Mouse (Mus musculus) MEL (cell line): Measurements from ENCODE around the gene Igf2bp2.

Experiments used
- CTCF ChIP-seq, 3 experiments: IDR thresholded peaks in 2 of 3; conservative IDR thresholded peaks in 1 of 3; 2 replicates each; pipeline ENCODE4 v1.5.1; 2011 to 2012; ENCODE audit warnings: low read length in 3 of 3, low read depth in 2 of 3, mild to moderate bottlenecking in 2 of 3, improper control_type of control experiment in 1 of 3, inconsistent platforms in 1 of 3, mixed read lengths in 1 of 3, moderate library complexity in 1 of 3; ENCODE audit not compliant: control insufficient read depth in 1 of 3, insufficient read depth in 1 of 3, poor library complexity in 1 of 3, severe bottlenecking in 1 of 3
- GABPA ChIP-seq: IDR thresholded peaks from 2 replicates; pipeline ENCODE4 v1.6.1; 2012; ENCODE audit warnings: low read depth, mild to moderate bottlenecking, inconsistent platforms, low read length, improper control_type of control experiment, moderate library complexity
- GATA1 ChIP-seq: IDR thresholded peaks from 2 replicates; pipeline ENCODE4 v1.6.1; 2011; ENCODE audit warnings: low read depth, low read length, improper control_type of control experiment
- HCFC1 ChIP-seq: IDR thresholded peaks from 2 replicates; pipeline ENCODE4 v1.6.1; 2012; ENCODE audit warnings: low read depth, mild to moderate bottlenecking, inconsistent platforms, low read length, improper control_type of control experiment, moderate library complexity
- POLR2AphosphoS2 ChIP-seq: IDR thresholded peaks from 2 replicates; pipeline ENCODE4 v1.6.1; 2011; ENCODE audit warnings: low read length, improper control_type of control experiment
- SIN3A ChIP-seq: IDR thresholded peaks from 2 replicates; pipeline ENCODE4 v1.6.1; 2012; ENCODE audit warnings: low read length, improper control_type of control experiment, inconsistent platforms
- ZMIZ1 ChIP-seq: IDR thresholded peaks from 2 replicates; pipeline ENCODE4 v1.6.1; 2012; ENCODE audit warnings: low read depth, mild to moderate bottlenecking, inconsistent platforms, low read length, improper control_type of control experiment, moderate library complexity

- TF ChIP-seq POLR2AphosphoS2 (no peak), CTCF (IDR thresholded peaks at IDR 0.05 in 2 of 3, conservative IDR thresholded peaks at IDR 0.05 in 1 of 3; ENCODE audit: control insufficient read depth in 1 of 3, insufficient read depth in 1 of 3, low read depth in 2 of 3, low read length in 3 of 3, poor library complexity in 1 of 3, severe bottlenecking in 1 of 3) (no peak), HCFC1 (no peak), GABPA (no peak), SIN3A (no peak), GATA1 (no peak), ZMIZ1 (no peak)
These were observed 147.5 kb downstream of the Igf2bp2 start for GRCm38 (mm10) chr16:22015569-22015968.
